Mouse (Mus musculus) G1E (cell line): Measurements from ENCODE around the gene F5.

Experiments used
- CTCF ChIP-seq: IDR thresholded peaks from 2 replicates; pipeline ENCODE4 v1.5.1; 2012; ENCODE audit warnings: low read depth, low read length, inconsistent platforms, mixed read lengths
- GATA1 ChIP-seq: IDR thresholded peaks from 2 replicates; pipeline ENCODE4 v1.6.1; 2012; ENCODE audit warnings: borderline replicate concordance, low read length, inconsistent platforms, mixed read lengths
- TAL1 ChIP-seq: conservative IDR thresholded peaks from 2 replicates; pipeline ENCODE4 v1.6.1; 2012; ENCODE audit warnings: low read depth, low read length, inconsistent platforms, mixed read lengths

- TF ChIP-seq TAL1 (no peak), CTCF (no peak), GATA1 (no peak)
Observed at GRCm38 (mm10) chr1:164250391-164251150, 98.9 kb downstream of the F5 start.
